Mouse (Mus musculus): ENCODE measurements at regions not wholly inside any gene's neighbourhood (a gene's known extent, or its start where the extent isn't known, plus 50 kb on each side); places are given as distances from the start of the nearest gene placed in this dataset.
A peak's percentile ranks its signal among the peaks of the same experiment; 100 is the strongest.

GRCm38 (mm10) chr7:111156472-111157231, 73.8 kb upstream of the Eif4g2 start:
- no peaks in the 10 kb centered on the region for H3K9me3 ChIP-seq (ENCODE audit: low read length)
- H3K4me3 ChIP-seq (ENCODE audit: low read depth, low read length), result no peak overlapping the region
- DNase-seq (ENCODE audit: low spot score) (peak; percentile 50), ATAC-seq (peak; percentile 61)
- H3K27me3 ChIP-seq (replicated peaks; ENCODE audit: insufficient read depth, low read length), result no peaks in the 10 kb centered on the region
- H3K4me1 ChIP-seq (ENCODE audit: insufficient read depth, low read depth, low read length), result no peaks in the 10 kb centered on the region; the same call in 1 of the 2 replicates
- WGBS, result 37% methylated on average over 8 of the region's 8 CpGs
- H3K4me2 ChIP-seq (replicated peaks; ENCODE audit: low read depth, low read length), result no peak overlapping the region
- H3K9ac ChIP-seq (replicated peaks; ENCODE audit: low read depth), result no peak overlapping the region
- no peaks in the 10 kb centered on the region for H3K36me3 ChIP-seq (ENCODE audit: insufficient read depth, low read length)
- H3K27ac ChIP-seq (ENCODE audit: low read length), result no peak overlapping the region
- no peak for TF ChIP-seq CTCF (IDR thresholded peaks at IDR 0.05)
- no peak for TF ChIP-seq EP300 (IDR thresholded peaks at IDR 0.05)

GRCm38 (mm10) chr7:111155995-111156394, 73.2 kb upstream of the Eif4g2 start:
- no peak for ATAC-seq
- Histone ChIP-seq H3K4me1 (ENCODE audit: insufficient read depth, low read depth, low read length) (no peaks in the 10 kb centered on the region; the same call in 1 of the 2 replicates), H3K9me3 (ENCODE audit: low read length) (no peaks in the 10 kb centered on the region), H3K27me3 (replicated peaks; ENCODE audit: insufficient read depth, low read length) (no peaks in the 10 kb centered on the region), H3K27ac (ENCODE audit: low read length) (no peak overlapping the region), H3K36me3 (ENCODE audit: insufficient read depth, low read length) (no peaks in the 10 kb centered on the region), H3K9ac (replicated peaks; ENCODE audit: low read depth) (no peak overlapping the region), H3K4me3 (ENCODE audit: low read depth, low read length) (no peak overlapping the region), H3K4me2 (replicated peaks; ENCODE audit: low read depth, low read length) (no peak overlapping the region)
- TF ChIP-seq EP300 (IDR thresholded peaks at IDR 0.05), result no peak
- no peak for TF ChIP-seq CTCF (IDR thresholded peaks at IDR 0.05)
- DNase-seq (ENCODE audit: low spot score), result no peak
- WGBS, result 49% methylated on average over 6 of the region's 6 CpGs

DNA sequence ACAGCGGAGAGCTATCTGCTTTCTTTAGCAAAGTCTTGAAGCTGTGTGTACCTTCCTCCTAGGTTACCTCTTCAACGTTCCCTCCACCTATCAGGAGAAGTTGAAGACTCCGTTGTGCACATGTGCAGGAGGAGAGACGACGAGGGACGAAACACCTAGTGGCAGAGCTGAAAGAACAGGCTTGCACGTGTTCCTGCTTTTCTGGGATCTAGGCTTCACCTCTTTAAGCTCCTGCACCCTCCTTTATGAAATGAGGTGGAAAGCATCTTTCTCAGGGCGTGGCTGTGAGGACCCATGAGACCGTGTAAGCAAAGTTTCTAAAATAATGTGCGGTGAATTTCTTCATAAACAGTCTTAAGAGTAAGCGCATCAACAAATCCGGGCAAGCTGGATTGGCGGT, 71.4 kb upstream of the Eif4g2 start:
- H3K4me1 ChIP-seq (ENCODE audit: insufficient read depth, low read depth, low read length), result no peaks in the 10 kb centered on the region; the same call in 1 of the 2 replicates
- no peak overlapping the region for H3K4me2 ChIP-seq (replicated peaks; ENCODE audit: low read depth, low read length)

GRCm38 (mm10) chr7:111150540-111150939, 67.7 kb upstream of the Eif4g2 start:
- no peak overlapping the region for H3K27ac ChIP-seq (ENCODE audit: low read length)
- H3K4me1 ChIP-seq (ENCODE audit: insufficient read depth, low read depth, low read length), result no peaks in the 10 kb centered on the region
- no peaks in the 10 kb centered on the region for H3K9me3 ChIP-seq (ENCODE audit: low read length)
- H3K4me2 ChIP-seq (replicated peaks; ENCODE audit: low read depth, low read length), result no peak overlapping the region
- WGBS, result 69% methylated on average over 5 of the region's 5 CpGs
- H3K36me3 ChIP-seq (ENCODE audit: insufficient read depth, low read length), result no peaks in the 10 kb centered on the region
- ATAC-seq (no peak), DNase-seq (ENCODE audit: low spot score) (no peak)
- no peak overlapping the region for H3K9ac ChIP-seq (replicated peaks; ENCODE audit: low read depth)
- TF ChIP-seq EP300 (IDR thresholded peaks at IDR 0.05) (no peak), CTCF (IDR thresholded peaks at IDR 0.05) (no peak)
- H3K4me3 ChIP-seq (ENCODE audit: low read depth, low read length), result no peak overlapping the region
- no peaks in the 10 kb centered on the region for H3K27me3 ChIP-seq (replicated peaks; ENCODE audit: insufficient read depth, low read length)

More for the DNA sequence above, 71.4 kb upstream of the Eif4g2 start:
- ATAC-seq, result no peak
- Histone ChIP-seq H3K36me3 (ENCODE audit: insufficient read depth, low read length) (no peaks in the 10 kb centered on the region), H3K27ac (ENCODE audit: low read length) (no peak overlapping the region), H3K27me3 (replicated peaks; ENCODE audit: insufficient read depth, low read length) (no peaks in the 10 kb centered on the region), H3K9ac (replicated peaks; ENCODE audit: low read depth) (no peak overlapping the region), H3K4me3 (ENCODE audit: low read depth, low read length) (no peak overlapping the region), H3K9me3 (ENCODE audit: low read length) (no peaks in the 10 kb centered on the region)
- WGBS, result 76% methylated on average over 13 of the region's 13 CpGs
- TF ChIP-seq CTCF (IDR thresholded peaks at IDR 0.05) (no peak), EP300 (IDR thresholded peaks at IDR 0.05) (no peak)
- DNase-seq (ENCODE audit: low spot score), result no peak

DNA sequence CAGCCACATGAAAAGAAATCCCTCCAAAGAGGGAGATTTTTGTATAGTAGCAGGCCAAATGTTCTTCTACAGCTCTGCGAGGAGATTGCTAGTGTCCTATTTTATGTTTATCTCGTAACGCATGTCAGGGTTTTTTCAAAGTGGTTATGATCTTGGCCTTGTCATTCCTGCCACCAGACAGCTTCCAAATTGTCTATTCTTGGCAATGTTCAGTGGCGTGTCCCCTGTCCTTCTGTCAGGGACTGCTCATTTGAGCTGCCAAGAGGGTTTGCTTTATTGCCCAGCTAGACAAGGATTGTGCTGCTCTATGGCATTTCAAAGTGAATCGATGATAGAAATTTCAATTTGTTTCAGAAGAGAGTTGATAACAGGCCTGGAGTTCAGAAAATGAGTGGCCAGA, 67.3 kb upstream of the Eif4g2 start:
- peak; percentile 41 for DNase-seq (ENCODE audit: low spot score)
- no peaks in the 10 kb centered on the region for H3K36me3 ChIP-seq (ENCODE audit: insufficient read depth, low read length)
- WGBS, result 58% methylated on average over 5 of the region's 5 CpGs

DNA sequence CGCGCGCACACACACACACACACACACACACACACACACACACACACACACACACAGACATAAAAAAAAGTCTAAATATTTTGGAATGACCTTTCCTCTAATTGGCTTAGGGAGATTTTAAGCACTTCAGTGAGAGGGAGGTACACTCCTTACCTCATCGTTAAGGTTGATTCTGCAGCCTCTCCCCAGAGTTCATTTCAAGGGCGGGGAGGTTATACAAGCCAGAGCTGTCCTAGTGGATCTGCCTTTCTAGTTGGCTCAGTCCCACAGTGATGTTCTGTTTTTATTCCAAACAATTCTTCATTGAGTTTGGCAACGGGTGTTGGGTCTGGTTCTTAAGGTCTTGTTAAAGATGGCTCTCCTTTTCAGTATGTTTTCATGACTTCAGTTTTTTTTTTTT, 64.8 kb upstream of the Eif4g2 start:
- no peak overlapping the region for H3K4me2 ChIP-seq (replicated peaks; ENCODE audit: low read depth, low read length)
- no peak overlapping the region for H3K27ac ChIP-seq (ENCODE audit: low read length)
- ATAC-seq (no peak), DNase-seq (ENCODE audit: low spot score) (peak; percentile 13)
- H3K36me3 ChIP-seq (ENCODE audit: insufficient read depth, low read length), result no peaks in the 10 kb centered on the region
- 82% methylated on average over 6 of the region's 6 CpGs for WGBS
- no peaks in the 10 kb centered on the region for H3K9me3 ChIP-seq (ENCODE audit: low read length)
- H3K27me3 ChIP-seq (replicated peaks; ENCODE audit: insufficient read depth, low read length), result no peaks in the 10 kb centered on the region
- TF ChIP-seq EP300 (IDR thresholded peaks at IDR 0.05), result no peak
- TF ChIP-seq CTCF (IDR thresholded peaks at IDR 0.05), result no peak
- no peaks in the 10 kb centered on the region for H3K4me1 ChIP-seq (ENCODE audit: insufficient read depth, low read depth, low read length)
- no peak overlapping the region for H3K9ac ChIP-seq (replicated peaks; ENCODE audit: low read depth)
- H3K4me3 ChIP-seq (ENCODE audit: low read depth, low read length), result no peak overlapping the region

More for the DNA sequence above, 67.3 kb upstream of the Eif4g2 start:
- H3K9me3 ChIP-seq (ENCODE audit: low read length), result no peaks in the 10 kb centered on the region
- peak; percentile 11; the same call in 1 of the 2 replicates for ATAC-seq
- no peak overlapping the region for H3K27ac ChIP-seq (ENCODE audit: low read length)
- no peak overlapping the region for H3K9ac ChIP-seq (replicated peaks; ENCODE audit: low read depth)
- H3K4me1 ChIP-seq (ENCODE audit: insufficient read depth, low read depth, low read length), result no peaks in the 10 kb centered on the region
- TF ChIP-seq CTCF (IDR thresholded peaks at IDR 0.05) (no peak), EP300 (IDR thresholded peaks at IDR 0.05) (no peak)
- no peak overlapping the region for H3K4me2 ChIP-seq (replicated peaks; ENCODE audit: low read depth, low read length)
- H3K27me3 ChIP-seq (replicated peaks; ENCODE audit: insufficient read depth, low read length), result no peaks in the 10 kb centered on the region
- H3K4me3 ChIP-seq (ENCODE audit: low read depth, low read length), result no peak overlapping the region

All from lung, postnatal 0 days (tissue).